Mouse (Mus musculus) myocyte (in vitro differentiated cells): ENCODE data around the gene Tmx2.

Source experiments
- E2F4 ChIP-seq: IDR thresholded peaks from one replicate; pipeline ENCODE4 v1.6.1; 2011; ENCODE audit warnings: mild to moderate bottlenecking, control low read depth, moderate library complexity; ENCODE audit not compliant: insufficient read depth
- MAX ChIP-seq: IDR thresholded peaks from one replicate; pipeline ENCODE4 v1.6.1; 2011; ENCODE audit warnings: low read depth, mild to moderate bottlenecking, control low read depth
- POLR2A ChIP-seq: IDR thresholded peaks from one replicate; pipeline ENCODE4 v1.6.1; 2011; ENCODE audit warnings: low read depth, mild to moderate bottlenecking, control low read depth, moderate library complexity; ENCODE audit not compliant: insufficient read length
- POLR2AphosphoS2 ChIP-seq: IDR thresholded peaks from one replicate; pipeline ENCODE4 v1.6.1; 2011; ENCODE audit warnings: low read depth, control low read depth; ENCODE audit not compliant: insufficient read length
- USF1 ChIP-seq: IDR thresholded peaks from one replicate; pipeline ENCODE4 v1.6.1; 2011; ENCODE audit warnings: low read depth, mild to moderate bottlenecking, control low read depth, moderate library complexity

DNA sequence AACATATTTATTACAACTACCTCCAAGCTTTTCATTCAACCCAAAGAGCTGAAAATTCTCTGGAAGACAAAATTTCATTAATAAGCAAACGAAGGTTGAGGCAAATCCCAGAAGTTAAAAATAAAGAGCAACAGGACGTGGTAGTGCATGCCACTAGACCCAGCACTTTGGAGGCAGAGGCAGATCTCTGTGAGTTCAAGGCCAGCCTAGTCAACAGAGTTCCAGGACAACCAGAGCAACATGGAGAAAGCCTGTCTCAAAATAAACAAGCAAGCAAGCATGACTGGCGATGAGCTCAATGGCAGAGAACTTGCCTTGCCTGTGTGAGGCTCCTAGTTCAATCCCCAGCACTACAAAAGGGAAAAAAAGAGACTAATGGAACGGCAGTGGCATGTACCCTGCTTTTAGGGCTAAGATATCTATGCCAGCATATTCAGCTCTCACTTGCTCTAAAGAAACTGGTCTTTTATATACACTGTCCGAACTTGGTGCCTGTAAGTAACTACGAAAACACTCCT is 31.8 kb downstream of the Tmx2 start:
- no peak for TF ChIP-seq USF1
- TF ChIP-seq MAX: no peak
- TF ChIP-seq POLR2A: no peak
- no peak for TF ChIP-seq E2F4
- no peak for TF ChIP-seq POLR2AphosphoS2
